Mouse (Mus musculus) layer of hippocampus, adult 2 months (tissue): ENCODE results near the gene Slc7a6. TPM values are rescaled to one million over a fixed set of nuclear protein-coding genes. Genes with fewer than 3 reads are reported as not detected.
A peak's percentile ranks its signal among the peaks of the same experiment; 100 is the strongest.

Experiments
- DNase-seq, 2 experiments: peaks; one replicate each; pipeline ENCODE4 v3.0.0; 2022; ENCODE audit warnings: low spot score in 2 of 2
- H3K27ac ChIP-seq: fragments of 200-600 bp; 2 replicates; pipeline ENCODE4 v1.8.1; 2022
- H3K4me3 ChIP-seq: fragments of 200-600 bp; 2 replicates; pipeline ENCODE4 v1.8.1; 2022; ENCODE audit warnings: mild to moderate bottlenecking
- CTCF ChIP-seq: fragments of 200-600 bp; conservative IDR thresholded peaks from 2 replicates; pipeline ENCODE4 v1.8.1; 2022; ENCODE audit warnings: antibody characterized with exemption, mild to moderate bottlenecking, moderate library complexity
- long read RNA-seq, 2 experiments: library from polyadenylated mRNA; stranded (forward); transcript quantifications; one replicate each; pipeline ENCODE4 v2.0.0; 2021; ENCODE audit warnings: borderline mapping rate in 2 of 2
- total RNA-seq, 2 experiments: library from RNA; stranded (reverse); gene quantifications; 2 replicates each; pipeline ENCODE4 v1.2.3; 2021

Slc7a6 gene
- 10 to 100 TPM; 24.6 to 26.7 TPM for total RNA-seq
- long read RNA-seq, experiment 1, partial matches to known transcripts = 4 of 4 reads
- long read RNA-seq, experiment 1, other reads (novel, unspliced or antisense) = 0 of 4 reads
- long read RNA-seq, experiment 2, partial matches to known transcripts = 2 of 4 reads
- long read RNA-seq, experiment 2, other reads (novel, unspliced or antisense) = 2 of 4 reads

GRCm38 (mm10) chr8:106168356-106169016 lies at the start of gene Slc7a6:
Gene Slc7a6, plus strand, starts transcription at chr8:106168857.
- peak within 1 kb of the TSS; percentile 71 for H3K4me3 ChIP-seq
- peak; percentile 50 for TF ChIP-seq CTCF
- peak; percentile 79 to 89 for DNase-seq
- H3K27ac ChIP-seq = peak within 1 kb of the TSS; percentile 90

- H3K4me3 ChIP-seq = no peak overlapping the region
- peak; percentile 30; the same call in 1 of the 2 replicates for TF ChIP-seq CTCF
- DNase-seq = no peak
- H3K27ac ChIP-seq = no peak overlapping the region
Measured at GRCm38 (mm10) chr8:106123443-106123842, 45.2 kb upstream of the Slc7a6 start.

GRCm38 (mm10) chr8:106126055-106126454 lies 42.6 kb upstream of the Slc7a6 start:
- Histone ChIP-seq H3K4me3 (no peak overlapping the region), H3K27ac (no peak overlapping the region)
- TF ChIP-seq CTCF = no peak
- no peak for DNase-seq

GRCm38 (mm10) chr8:106127054-106127453 lies 41.6 kb upstream of the Slc7a6 start:
- no peak overlapping the region for H3K27ac ChIP-seq
- no peak for DNase-seq
- peak; percentile 28; the same call in 1 of the 2 replicates for TF ChIP-seq CTCF
- no peak overlapping the region for H3K4me3 ChIP-seq

- no peak for TF ChIP-seq CTCF
- H3K4me3 ChIP-seq = no peak overlapping the region
- DNase-seq = no peak
- no peak overlapping the region for H3K27ac ChIP-seq
Measured at GRCm38 (mm10) chr8:106127882-106128410, 40.7 kb upstream of the Slc7a6 start.

- Histone ChIP-seq H3K4me3 (no peak overlapping the region), H3K27ac (no peak overlapping the region)
- no peak for DNase-seq
- TF ChIP-seq CTCF = no peak
Measured at GRCm38 (mm10) chr8:106129232-106129930, 39.3 kb upstream of the Slc7a6 start.

GRCm38 (mm10) chr8:106129997-106130396 lies 38.7 kb upstream of the Slc7a6 start:
- H3K27ac ChIP-seq = no peak overlapping the region
- TF ChIP-seq CTCF = no peak
- DNase-seq = no peak

GRCm38 (mm10) chr8:106130505-106130904 lies 38.2 kb upstream of the Slc7a6 start:
- DNase-seq = no peak
- H3K27ac ChIP-seq = no peak overlapping the region
- no peak for TF ChIP-seq CTCF
- H3K4me3 ChIP-seq = no peak overlapping the region

More at GRCm38 (mm10) chr8:106129997-106130396, 38.7 kb upstream of the Slc7a6 start:
- no peak overlapping the region for H3K4me3 ChIP-seq

GRCm38 (mm10) chr8:106131021-106131420 lies 37.6 kb upstream of the Slc7a6 start:
- H3K4me3 ChIP-seq = no peak overlapping the region
- no peak overlapping the region for H3K27ac ChIP-seq
- no peak for TF ChIP-seq CTCF
- no peak for DNase-seq

- no peak for TF ChIP-seq CTCF
- DNase-seq = no peak
Measured at GRCm38 (mm10) chr8:106131488-106132222, 37.0 kb upstream of the Slc7a6 start.

GRCm38 (mm10) chr8:106132356-106132755 lies 36.3 kb upstream of the Slc7a6 start:
- no peak for DNase-seq
- Histone ChIP-seq H3K4me3 (no peak overlapping the region), H3K27ac (no peak overlapping the region)
- TF ChIP-seq CTCF = no peak

More at GRCm38 (mm10) chr8:106131488-106132222, 37.0 kb upstream of the Slc7a6 start:
- no peak overlapping the region for H3K27ac ChIP-seq
- no peak overlapping the region for H3K4me3 ChIP-seq

GRCm38 (mm10) chr8:106133526-106133925 lies 35.1 kb upstream of the Slc7a6 start:
- no peak overlapping the region for H3K4me3 ChIP-seq
- no peak overlapping the region for H3K27ac ChIP-seq
- TF ChIP-seq CTCF = no peak
- no peak for DNase-seq
